Mouse (Mus musculus): ENCODE results near the gene Pklr.
A peak's percentile ranks its signal among the peaks of the same experiment; 100 is the strongest.

Gene Pklr

DNA sequence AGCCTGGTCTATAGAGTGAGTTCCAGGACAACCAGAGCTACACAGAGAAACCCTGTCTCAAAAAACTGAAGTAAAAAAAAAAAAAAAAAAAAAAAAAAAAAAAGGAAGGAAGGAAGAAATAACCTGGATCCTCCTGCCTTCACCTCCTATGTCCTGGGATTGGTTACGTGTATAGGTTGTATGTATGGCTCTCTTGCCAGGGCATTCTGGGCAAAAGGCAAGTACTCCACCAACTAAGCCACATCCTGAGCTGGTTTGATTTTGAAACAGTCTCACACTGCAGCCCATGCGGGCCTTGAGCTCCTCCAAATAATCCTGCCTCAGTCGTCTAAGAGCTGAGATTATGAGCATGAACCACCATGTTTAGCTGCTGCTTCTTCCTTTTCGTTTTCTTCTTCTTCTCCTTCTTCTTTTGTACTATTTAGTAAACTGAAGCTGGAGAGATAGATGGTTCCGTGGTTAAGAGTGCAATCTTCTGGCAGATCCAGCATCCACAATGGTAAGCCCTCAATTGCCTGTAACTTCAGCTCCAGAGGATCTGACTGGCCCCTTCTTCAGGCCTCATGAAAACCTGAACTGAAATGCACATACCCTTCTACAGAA lies 27.8 kb downstream of the Pklr start:
- peak; percentile 40 for DNase-seq (ENCODE audit: low read depth, low spot score)

- peak; percentile 97 for DNase-seq (ENCODE audit: low read depth, low spot score)
Observed at GRCm38 (mm10) chr3:89164506-89165267, 28.7 kb downstream of the Pklr start, which contains the start of gene Clk2. Gene Clk2 (plus strand): TSS chr3:89164795.

DNA sequence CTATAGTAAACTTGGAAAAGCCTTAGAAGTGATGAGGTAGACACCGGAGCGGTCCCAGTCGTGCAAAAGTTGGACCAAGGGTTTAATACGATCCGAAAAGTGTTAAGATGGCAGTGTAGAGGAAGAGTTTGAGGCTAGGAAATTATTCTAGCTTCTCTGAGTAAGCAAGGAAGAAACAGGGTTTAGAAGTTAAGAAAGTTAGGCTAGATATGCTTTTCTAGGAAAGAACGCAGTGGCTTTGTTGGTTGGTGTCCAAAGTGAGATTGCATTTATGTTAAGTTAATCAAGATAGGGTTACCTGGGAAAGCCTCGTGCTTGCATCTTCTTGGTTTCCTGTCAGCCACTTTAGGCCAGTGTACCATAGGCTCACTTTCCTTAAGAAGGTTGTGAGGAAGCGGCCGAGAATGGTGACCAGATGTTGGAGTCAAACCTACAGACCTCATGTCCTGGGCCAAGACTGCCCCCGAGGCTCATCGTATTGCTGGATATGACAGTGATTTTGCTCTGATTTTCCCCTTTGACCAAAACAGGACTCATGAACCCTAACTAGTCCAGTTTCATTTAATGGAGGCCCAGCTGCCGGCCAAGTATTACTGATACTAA lies 29.4 kb downstream of the Pklr start:
- peak; percentile 32 for DNase-seq (ENCODE audit: low read depth, low spot score)

DNA sequence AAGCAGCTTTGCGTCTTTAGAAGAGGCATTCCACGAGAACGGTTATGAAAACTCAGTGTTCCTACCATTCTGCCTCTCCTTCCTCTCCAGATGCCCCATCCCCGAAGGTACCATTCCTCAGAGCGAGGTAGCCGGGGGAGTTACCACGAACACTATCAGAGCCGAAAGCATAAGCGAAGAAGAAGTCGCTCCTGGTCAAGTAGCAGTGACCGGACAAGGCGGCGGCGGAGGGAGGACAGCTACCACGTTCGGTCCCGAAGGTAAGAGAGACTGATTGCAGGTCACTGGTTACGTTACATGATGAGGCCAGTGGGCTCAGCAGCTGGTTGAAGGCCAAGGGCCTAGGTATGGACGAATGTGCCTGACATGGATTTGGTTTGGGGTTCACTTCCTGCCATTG lies 31.0 kb downstream of the Pklr start:
- no peak for DNase-seq (ENCODE audit: low read depth, low spot score)

DNA sequence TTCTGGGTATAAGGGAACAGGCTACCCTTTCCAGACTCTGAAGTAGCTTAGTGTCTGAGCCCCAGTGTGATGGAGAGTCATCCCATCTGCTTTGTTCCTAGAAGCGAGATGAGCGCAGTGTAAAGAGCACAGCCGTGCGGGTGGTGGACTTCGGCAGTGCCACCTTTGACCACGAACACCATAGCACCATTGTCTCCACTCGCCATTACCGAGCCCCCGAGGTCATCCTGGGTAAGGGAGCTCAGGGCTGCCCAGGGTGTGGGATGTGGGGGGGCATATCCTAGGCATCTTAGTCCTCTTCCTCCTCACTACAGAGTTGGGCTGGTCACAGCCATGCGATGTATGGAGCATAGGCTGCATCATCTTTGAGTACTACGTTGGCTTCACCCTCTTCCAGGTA lies 38.9 kb downstream of the Pklr start:
- no peak for DNase-seq (ENCODE audit: low read depth, low spot score)

- no peak for DNase-seq (ENCODE audit: low read depth, low spot score)
Observed at GRCm38 (mm10) chr3:89175544-89175943, 39.6 kb downstream of the Pklr start.

DNA sequence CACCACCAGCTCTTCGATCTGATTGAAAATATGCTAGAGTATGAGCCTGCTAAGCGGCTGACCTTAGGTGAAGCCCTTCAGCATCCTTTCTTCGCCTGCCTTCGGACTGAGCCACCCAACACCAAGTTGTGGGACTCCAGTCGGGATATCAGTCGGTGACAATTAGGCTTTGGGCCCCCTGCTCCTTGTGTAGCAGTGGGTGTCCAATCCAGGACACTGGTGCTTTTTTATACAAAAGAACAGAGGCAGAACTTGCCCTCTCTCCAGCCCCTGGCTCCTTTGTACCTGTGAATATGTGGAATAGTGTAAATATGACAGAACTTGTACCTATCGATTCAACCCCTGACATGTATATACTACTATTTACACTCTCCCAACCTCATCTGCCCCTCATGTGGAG lies 40.5 kb downstream of the Pklr start:
- no peak for DNase-seq (ENCODE audit: low read depth, low spot score)

DNA sequence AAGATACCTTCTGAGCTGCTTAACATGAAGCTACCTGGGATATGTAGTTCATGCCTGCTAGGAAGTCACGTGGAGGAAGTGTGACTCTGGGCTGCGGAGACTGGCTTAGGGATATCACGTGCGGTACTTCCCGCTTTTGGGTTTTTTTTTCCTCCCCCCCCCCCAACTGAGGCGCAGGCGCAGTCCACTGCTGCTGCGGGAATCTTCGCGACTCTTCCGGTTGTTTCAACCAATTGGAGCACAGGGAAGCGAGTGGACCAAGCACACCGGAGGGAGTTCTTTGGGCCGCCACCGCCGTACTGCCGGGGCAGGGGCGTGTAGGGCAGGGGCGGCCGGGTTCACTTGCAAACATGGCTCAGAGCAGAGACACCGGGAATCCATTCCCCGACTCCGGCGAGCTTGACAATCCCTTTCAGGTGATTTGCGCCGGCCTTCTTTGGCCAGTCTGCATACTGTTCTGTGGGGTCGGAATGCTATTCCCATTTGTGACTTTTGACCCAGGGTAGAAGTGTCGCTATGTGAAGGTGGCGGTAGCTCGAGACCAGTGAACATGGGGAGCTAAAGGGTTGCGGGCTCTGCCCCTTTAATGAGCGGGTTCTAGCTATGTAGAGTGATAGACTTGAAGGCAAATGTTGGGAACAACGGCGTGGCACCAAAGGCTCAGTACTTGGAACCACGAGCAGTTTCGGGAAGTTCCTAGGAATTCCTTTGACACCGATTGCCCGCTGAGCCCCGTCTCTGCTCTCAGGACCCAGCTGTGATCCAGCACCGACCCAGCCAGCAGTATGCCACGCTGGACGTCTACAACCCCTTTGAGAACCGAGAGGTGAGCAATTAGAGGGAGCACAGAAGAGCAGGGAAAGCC lies 41.5 kb downstream of the Pklr start, which contains the start of gene Scamp3:
Scamp3 (plus strand) TSS at position 232 of the 865 bp plus-strand sequence.
- peak; percentile 96 for DNase-seq (ENCODE audit: low read depth, low spot score)

DNA sequence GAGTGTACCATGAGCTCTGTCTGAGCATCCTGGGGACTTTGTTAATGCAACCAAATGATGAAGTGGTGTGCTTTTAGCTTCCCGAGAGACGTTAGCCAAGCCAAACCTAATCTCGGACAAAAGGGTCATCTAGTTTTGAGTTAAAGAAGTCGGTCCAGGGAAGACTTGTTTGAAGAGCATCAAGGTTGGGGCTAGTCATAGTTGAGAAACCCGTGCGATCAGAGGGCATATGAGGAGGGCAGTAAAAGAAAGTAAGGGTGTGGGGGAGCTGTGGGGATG lies 42.1 kb downstream of the Pklr start:
- no peak for DNase-seq (ENCODE audit: low read depth, low spot score)

- DNase-seq (ENCODE audit: low read depth, low spot score), result peak; percentile 51
Observed at GRCm38 (mm10) chr3:89179056-89179455, 43.1 kb downstream of the Pklr start.

DNA sequence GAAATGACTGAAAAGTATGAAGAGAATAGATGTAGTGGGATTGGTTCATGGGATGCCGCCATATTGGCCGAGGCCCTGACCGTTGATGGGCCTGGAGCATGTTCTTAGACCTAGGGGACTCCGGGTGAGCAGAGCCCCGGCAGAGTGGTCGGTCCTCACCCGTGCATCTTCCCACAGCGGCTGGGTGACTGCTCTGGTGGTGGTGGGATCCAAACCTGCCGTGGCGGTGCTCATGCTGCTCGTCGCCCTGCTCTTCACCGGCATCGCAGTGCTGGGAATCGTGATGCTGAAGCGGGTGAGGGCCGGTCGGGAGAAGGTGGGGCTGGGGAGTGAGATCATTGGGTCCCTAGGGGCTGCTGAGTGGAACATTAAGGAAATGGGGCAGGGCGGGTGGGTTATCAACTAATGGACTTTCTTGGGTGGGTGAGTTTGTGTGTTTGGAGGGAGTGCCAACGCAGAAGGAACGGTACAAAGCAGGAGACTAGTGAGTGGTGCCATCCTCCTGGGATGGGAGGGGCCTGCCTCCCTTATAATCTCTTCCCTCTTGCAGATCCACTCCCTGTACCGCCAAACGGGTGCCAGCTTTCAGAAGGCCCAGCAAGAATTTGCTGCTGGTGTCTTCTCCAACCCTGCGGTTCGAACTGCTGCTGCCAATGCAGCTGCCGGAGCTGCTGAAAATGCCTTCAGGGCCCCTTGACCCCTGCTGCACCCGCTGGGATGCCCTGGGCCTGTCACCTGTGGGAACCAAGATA lies 46.0 kb downstream of the Pklr start:
- no peak for DNase-seq (ENCODE audit: low read depth, low spot score)

DNA sequence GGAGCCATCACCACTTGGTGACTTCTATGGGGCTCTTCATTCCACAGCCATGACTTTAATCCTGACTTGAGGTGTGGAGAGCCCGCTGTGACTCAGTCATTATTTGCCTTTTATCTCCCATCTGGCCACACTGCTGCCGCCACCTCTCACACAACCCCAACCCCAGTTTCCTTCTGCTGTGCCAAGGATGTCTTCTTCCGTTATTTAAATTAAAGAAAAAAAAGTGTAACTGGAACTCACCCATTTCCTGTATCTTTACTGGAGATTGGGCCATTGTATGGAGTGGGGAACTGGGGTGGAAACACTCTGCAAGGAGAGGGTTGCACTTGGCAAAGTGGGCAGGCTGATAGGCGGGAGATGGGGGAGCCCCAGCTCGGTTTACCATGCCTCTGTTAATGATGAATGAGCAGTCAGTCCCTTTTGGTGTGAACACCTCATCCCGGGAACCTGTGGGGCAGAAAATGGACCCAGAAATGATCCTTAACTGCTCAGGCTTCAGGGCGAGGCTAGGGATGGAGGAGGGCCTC lies 46.7 kb downstream of the Pklr start:
- peak; percentile 28 for DNase-seq (ENCODE audit: low read depth, low spot score)

GRCm38 (mm10) chr3:89183058-89183958 lies 47.4 kb downstream of the Pklr start, which contains the start of gene Fam189b:
Gene Fam189b (plus strand): TSS chr3:89183143.
- DNase-seq (ENCODE audit: low read depth, low spot score), result peak; percentile 79

DNA sequence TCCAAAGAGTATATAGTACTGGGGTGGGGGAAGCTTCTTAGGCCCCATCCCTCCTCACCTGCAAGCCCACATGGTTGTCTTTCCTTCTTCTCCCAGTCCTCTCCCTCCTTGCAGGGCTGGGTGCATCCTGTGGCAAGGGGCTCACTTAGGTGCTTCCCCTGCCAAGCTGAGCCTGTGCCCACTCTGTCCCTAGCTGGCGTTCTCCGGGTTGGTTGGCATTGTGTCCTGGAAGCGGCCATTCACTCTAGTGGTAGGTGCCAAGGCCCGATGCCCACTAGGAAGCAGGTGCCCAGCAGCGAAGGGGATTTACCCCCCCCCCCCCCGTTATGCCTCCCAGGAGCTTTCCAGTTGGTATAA lies 48.0 kb downstream of the Pklr start:
- DNase-seq (ENCODE audit: low read depth, low spot score), result no peak

DNA sequence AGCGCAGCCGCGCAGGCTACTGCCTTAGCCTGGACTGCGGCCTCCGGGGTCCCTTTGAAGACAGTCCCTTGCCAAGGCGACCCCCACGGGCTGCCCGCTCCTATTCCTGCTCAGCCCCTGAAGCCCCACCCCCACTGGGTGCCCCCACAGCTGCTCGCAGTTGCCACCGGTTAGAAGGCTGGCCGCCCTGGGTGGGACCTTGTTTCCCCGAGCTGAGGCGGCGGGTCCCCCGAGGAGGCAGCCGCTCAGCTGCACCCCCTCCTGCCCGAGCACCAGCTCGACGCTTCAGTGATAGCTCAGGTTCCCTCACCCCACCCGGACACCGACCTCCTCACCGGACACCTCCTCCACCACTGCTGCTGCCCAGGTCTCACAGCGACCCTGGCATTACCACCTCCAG lies 51.3 kb downstream of the Pklr start:
- peak; percentile 46 for DNase-seq (ENCODE audit: low read depth, low spot score)

DNA sequence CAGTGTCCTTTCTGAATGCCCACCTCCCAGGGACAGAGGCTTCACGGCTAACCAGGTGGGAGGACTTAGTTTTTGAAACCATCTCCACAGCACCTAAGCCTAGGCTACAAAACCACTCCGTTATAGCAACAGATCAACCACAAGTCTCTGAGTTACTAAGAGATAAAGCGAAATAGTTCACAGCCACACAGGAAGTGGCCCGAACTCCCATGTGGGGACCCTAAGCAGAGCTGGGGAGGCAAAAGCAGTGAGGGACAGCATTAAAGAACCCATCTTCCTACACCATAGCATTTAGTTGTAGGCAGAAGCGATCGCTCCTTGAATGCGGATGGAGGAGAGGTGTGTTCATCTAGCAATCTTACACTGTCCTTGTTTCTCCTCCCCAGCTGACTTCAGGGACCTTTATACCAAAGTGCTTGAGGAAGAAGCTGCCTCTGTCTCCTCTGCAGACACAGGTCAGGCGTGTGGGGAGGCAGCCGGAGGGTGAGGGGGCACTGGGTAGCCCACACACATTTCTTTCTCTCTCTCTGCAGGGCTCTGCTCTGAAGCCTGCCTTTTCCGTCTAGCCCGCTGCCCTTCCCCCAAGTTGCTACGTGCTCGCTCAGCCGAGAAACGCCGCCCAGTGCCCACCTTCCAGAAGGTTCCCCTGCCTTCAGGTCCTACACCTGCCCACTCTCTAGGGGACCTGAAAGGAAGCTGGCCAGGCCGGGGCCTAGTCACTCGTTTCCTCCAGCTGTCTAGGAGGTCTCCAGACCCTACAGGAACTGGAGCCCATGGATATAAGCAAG lies 51.9 kb downstream of the Pklr start:
- peak; percentile 76 for DNase-seq (ENCODE audit: low read depth, low spot score)

DNA sequence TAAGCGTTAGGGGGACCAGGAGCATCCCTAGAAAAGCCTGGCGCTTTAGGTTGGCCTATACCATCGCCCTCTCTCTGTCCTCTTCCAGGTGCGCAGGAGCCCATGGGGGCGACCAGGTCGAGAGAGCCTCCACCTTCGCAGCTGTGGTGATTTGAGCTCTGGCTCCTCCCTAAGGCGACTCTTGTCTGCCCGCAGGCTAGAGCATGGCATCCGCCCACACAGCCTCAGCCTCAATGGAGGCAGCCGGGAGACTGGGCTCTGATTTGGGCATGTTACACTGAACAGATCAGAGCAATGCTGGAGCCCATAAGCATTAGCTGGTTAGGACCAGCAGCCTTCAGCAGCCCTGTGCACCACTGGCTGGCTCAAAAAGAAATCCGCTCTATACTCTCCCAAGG lies 52.5 kb downstream of the Pklr start:
- DNase-seq (ENCODE audit: low read depth, low spot score), result peak; percentile 73

- peak; percentile 76 for DNase-seq (ENCODE audit: low read depth, low spot score)
Observed at GRCm38 (mm10) chr3:89190436-89190835, 54.5 kb downstream of the Pklr start.

DNA sequence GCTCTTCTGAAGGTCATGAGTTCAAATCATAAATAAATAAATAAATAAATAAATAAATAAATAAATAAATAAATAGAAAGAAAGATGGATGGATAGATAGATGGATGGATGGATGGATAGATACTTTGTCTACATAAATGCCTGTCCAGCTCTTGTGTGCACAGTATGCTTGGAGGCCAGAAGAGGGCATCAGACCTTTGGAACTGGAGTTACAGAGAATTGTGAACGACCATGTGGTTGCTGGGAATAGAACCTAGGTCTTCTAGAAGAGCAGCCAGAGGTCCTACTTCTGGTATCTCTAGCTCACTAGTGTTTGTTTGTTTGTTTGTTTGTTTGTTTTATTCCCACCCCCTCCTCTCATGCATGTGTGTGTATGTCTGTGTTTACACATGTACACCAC lies 57.4 kb downstream of the Pklr start:
- no peak for DNase-seq (ENCODE audit: low read depth, low spot score)

Measured in CD4-positive, CD25-positive, alpha-beta regulatory T cell, adult 2 months (primary cell).